Mouse (Mus musculus): ENCODE measurements around the gene Slc35f6.

The Slc35f6 gene

DNA sequence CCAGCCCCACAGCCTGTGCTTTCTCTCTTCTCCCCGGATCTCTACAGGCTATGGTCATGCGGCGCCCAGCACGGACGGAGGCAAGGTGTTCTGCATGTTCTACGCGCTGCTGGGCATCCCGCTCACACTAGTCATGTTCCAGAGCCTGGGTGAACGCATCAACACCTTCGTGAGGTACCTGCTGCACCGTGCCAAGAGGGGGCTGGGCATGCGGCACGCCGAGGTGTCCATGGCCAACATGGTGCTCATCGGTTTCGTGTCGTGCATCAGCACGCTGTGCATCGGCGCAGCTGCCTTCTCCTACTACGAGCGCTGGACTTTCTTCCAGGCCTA is 25.9 kb upstream of the Slc35f6 start:
- peak in 1 of 2 experiments; percentile 49 for DNase-seq

GRCm38 (mm10) chr5:30622177-30622840 is 25.4 kb upstream of the Slc35f6 start:
- DNase-seq = peak; percentile 47 to 55

DNA sequence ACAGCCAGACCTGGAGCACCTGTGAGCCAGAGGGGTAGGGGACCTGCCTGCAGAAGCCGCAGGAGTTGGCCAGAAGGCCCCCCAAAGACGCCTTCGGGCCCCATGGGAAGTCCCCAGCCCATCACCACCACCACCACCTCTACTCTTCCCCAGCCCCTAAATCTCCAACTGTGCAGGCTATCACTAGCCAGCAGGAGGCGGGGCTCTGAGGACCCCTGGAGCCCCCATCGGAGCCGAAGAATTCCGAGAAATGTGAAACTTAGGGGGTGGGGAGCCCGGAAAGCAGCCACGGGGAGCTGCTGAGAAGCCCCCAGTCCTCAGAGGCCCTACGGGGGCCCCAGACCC is 24.9 kb upstream of the Slc35f6 start:
- no peak for DNase-seq

GRCm38 (mm10) chr5:30623380-30623779 is 24.4 kb upstream of the Slc35f6 start:
- no peak for DNase-seq

GRCm38 (mm10) chr5:30624311-30624710 is 23.4 kb upstream of the Slc35f6 start:
- DNase-seq = no peak

GRCm38 (mm10) chr5:30624908-30625307 is 22.8 kb upstream of the Slc35f6 start:
- no peak for DNase-seq

DNA sequence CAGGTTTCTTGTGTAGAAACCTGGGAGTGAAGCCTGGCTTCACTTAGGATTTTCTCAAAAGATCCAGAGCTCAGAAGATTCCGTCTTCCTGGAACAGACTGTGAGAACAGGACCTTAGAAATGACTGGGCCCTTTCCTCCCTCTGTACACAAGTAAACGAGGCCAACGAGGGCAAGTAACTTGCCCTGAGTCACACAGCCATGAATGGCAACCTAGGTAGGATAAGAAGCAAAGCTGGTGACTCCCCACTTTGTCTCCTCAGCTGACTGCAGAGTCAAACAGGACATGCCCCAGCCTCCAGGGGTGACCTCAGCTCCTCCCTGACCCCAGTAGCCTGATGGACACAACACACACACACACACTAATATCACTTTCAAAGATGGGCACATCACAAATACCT is 22.4 kb upstream of the Slc35f6 start:
- no peak for DNase-seq

DNA sequence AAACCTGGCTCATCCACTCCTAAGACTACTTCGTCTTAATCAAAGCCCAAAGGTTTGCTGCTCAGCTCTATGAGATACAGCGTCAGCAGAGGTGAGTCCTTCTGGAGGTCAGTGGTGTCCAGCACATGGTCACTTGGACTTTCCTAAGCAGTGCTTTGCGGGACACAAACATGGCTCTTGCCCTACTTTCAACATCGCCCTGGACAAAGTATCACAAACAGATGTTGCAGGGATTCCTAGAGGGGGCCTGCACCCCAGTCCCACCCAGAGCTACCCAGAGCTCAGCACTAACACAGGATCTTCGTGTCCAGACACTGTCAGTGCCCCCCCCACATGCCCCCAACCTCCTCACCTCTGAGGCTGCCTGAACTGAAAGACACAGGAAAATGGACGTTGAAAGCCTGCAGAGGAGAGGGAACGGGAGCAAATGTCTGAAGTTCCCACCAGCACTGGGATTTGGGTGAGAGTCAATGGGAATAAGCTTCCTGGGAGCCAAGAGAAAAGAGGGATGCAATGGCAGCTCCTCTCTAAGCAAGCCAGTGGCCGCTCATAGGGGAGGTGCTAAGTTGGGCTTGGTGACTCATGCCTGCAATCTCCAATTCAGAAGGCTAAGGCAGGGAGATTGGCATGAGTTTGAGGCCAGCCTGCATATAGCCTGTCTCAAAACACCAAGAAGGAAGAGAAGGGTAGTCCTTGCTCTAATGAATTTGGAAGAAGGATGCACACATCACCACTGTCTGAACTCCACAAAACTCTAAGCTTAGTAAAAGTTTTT is 21.2 kb upstream of the Slc35f6 start:
- no peak for DNase-seq

GRCm38 (mm10) chr5:30628511-30628910 is 19.2 kb upstream of the Slc35f6 start:
- no peak for DNase-seq

- no peak for DNase-seq
These were observed 17.3 kb upstream of the Slc35f6 start for GRCm38 (mm10) chr5:30630401-30630800.

DNA sequence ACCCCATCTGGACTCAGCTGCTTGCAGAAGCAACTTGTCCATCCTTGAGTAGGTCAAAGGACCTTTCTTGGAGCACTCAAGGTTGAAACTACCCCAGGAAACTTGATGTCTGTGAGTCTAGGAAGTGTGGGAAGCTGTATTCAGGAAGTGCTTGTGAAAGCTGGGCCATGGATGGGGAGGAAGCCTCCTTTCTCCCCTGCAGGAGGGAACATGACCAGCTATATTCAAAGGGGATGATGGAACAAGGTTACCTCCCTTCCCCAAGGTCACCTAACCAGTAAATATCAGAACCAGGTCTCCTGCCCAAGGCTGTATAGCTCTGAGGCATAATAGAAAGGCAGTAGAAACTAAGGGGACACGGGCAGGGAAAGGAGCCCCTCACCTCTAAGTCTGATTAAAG is 15.6 kb upstream of the Slc35f6 start:
- no peak for DNase-seq

DNA sequence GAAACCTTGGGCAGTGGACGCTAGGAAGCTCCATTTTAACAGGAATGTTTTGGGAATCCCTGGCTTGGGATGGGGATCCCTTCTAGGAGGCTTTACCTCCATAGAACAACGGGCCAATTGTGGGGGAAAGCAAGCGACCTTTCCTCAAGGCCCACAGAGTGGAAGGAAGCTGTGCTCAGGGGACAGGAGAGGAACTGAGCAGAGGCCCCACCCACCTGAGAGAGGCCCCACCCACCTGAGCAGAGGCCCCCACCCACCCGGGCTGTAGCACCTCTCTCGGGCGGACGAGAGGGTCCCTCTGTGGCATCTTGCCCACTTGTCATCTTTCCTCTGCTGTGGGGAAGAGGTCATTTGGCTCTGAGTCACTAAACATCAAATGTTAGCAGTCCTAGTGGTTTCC is 10.7 kb upstream of the Slc35f6 start:
- peak; percentile 33 to 41 for DNase-seq

GRCm38 (mm10) chr5:30638041-30638440 is 9.7 kb upstream of the Slc35f6 start:
- peak; percentile 88 to 89 for DNase-seq

DNA sequence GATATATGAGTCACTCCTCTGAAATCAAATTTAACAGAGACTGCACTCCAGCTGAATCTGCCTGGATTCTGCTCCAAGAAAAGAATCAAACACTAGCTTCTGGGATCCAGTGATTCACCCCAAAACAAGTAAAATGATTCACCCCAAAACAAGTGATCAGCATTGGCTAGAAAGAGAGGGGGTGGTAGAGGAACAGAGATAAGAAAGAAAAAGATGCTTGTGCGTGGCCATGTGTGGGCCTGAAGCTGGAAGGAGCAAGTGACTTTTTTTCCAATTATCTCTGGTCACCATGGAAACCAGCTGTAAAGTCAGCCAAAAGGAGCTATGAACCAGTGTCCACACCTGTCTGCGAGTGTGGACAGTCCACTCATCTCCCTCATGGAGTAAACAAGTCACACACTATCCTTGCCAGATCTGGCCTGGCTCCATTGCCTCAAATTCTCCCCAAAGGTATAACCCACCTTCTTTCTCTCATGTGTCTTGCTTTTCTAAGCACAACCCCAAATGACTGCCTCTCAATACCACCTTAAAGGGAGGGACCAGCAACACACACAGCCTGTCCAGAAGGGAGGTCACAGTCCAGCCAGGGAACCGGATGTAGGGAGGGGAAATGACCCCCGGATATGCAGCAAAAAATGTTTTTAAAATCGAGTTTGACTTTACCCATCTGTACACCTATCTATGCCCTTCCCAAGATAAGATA is 4.1 kb upstream of the Slc35f6 start:
- no peak for DNase-seq

DNA sequence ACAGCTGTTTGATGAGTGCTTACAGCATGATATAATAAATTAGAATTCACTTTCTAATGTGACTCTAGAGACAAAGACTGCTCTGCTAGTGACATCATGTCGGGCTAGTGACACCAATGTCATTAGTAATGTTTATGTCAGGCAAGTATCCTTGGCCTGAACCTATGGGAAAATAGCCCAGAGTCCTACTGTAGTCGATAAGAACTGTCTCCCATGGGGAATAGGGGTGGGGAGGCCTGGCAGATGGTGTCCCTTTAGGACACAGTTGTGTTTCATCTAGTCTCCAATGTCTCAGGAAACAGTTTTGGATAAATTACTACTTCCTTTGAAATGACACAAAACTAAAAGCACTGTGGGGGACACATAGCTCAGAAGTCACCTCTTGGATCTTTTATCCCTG is 1.7 kb upstream of the Slc35f6 start:
- no peak for DNase-seq

- no peak for DNase-seq
These were observed 337 bp upstream of the Slc35f6 start for GRCm38 (mm10) chr5:30647396-30647795.

DNA sequence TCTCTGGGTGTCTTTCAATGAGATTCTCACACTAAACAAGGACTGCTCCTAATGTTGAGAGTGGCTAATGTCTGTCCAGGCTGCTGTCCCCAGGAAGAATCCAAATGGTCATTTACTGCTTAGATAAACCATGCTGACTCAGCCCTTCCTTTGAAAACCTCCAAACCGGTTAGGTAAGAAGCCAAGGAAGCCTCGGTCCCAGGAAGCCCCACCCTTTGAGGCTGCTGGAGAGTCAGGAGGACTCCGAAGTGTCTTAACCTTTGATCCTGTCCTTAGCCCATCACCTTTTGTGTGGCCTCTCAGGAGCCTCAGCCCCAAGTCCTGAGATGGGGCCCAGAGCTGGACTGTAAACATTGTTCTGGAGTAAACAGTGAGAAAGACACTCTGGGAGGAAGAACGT is 1.8 kb downstream of the Slc35f6 start:
- DNase-seq = no peak

- no peak for DNase-seq
These were observed 3.0 kb downstream of the Slc35f6 start for GRCm38 (mm10) chr5:30650756-30651155.

DNA sequence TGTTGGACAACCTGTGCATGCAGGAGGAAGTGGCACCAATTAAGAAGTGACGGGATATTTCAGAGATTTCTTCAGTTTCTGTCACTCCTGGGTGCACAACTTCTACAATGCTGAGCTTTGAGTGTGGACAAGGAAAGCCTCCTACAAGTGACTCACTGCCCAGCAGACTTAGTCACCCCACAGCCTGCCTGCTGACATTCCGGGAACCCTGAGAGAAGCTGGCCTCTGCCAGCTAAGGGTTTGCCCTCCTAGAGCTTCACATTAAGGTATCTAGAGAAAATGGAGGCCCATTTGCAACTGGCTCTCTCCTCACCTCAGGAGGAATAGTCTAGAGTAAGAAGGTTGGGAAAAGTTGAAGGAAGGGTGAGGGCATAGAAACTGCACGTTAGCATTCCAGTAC is 3.8 kb downstream of the Slc35f6 start:
- DNase-seq = no peak

DNA sequence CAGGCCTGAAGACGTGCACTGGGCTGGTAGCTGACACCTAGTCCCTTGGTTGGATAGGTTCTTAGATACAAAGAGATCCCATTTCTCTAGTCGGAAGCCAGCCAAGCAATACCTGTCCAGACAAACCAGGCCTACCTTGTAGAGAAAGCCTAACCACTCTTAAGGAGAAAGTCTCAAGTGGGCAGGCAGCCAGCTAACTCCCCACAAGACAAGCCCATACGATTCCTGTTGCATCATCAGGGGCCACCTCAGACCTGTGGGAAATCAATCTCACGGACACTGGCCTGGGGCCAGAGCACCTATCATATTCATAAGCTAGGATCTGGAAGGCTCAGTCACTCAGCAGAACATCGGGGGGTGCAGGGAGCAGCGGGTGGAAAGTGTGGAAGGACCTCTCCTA is 5.5 kb downstream of the Slc35f6 start:
- DNase-seq = no peak

DNA sequence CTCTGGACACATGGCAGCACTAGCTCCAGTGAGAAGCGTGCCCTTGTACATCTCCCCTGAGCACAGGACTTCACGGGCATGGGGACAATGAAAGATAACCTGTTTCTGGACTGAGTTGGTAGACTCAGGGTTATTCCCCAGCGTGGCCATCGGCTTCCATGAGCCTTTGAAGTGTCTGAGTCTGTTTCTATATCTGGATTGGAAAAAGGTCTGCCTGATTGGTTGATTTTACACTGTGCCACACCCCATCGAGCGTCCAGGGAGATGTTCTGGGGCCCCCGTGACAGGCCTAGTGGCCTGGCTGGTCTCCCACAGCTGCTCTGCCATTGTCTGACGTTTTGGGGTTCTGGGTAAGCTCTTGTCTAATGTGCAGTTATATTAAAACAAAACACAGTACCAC is 7.3 kb downstream of the Slc35f6 start:
- no peak for DNase-seq

DNA sequence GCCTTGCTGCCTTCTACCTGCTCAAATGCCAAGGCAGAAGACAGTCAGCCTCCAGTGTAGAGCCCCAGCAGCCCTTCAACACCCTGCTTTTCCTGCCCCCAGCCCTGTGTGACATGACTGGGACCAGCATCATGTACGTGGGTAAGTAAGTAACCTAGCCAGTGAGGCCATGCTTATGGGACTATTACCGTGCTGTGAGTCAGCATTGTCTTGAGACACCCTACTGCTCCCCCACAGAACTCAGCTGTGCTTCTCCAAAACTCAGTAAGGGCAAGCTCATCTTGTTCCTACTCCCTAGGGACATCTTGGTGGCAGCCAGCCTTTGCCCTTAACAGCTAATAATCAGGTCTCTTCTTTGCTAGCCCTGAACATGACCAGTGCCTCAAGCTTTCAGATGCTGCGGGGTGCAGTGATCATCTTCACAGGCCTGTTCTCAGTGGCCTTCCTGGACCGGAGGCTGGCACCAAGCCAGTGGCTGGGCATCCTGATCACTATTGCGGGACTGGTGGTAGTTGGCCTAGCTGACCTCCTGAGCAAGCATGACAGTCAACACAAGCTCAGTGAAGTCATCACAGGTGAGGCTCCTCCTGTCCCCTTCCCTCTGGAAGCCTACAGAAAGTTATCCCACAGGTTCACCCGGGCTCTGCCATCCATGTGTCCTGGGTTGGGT is 7.9 kb downstream of the Slc35f6 start:
- DNase-seq = no peak

DNA sequence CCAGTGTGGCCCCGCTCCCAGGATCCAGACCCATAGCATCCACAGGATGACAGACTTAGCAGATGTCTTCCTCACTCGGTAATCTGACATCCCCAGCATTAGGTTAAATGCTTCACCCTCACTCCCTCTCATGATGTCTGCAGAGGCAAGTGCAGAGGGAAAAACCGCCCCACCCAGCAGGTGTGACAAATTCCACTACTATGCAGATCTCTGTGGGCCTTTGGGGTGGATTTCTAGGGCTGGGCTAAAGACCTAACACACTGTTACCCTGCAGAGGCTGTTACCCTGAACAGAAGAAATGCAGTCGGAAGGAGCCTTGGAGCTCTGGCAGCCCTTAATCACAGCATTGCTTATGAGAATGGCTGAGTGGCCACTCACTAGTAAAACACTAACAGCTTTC is 11.3 kb downstream of the Slc35f6 start:
- no peak for DNase-seq

- no peak for DNase-seq
These were observed 12.5 kb downstream of the Slc35f6 start for GRCm38 (mm10) chr5:30660278-30660677.
